Mouse (Mus musculus) cerebellum, adult 2 months (tissue): ENCODE data around the gene Ccnd1. TPM values are rescaled to one million over a fixed set of nuclear protein-coding genes. Genes with fewer than 3 reads are reported as not detected.

Experiments
- DNase-seq, 2 experiments: peaks; one replicate each; pipeline ENCODE4 v3.0.0; 2021
- H3K27ac ChIP-seq: fragments of 200-500 bp; 2 replicates; pipeline ENCODE4 v1.5.1; 2012; ENCODE audit warnings: low read length, control low read depth, inconsistent platforms; ENCODE audit not compliant: insufficient read depth
- H3K27me3 ChIP-seq: fragments of 200-500 bp; 2 replicates; pipeline ENCODE4 v1.6.1; 2012; ENCODE audit warnings: inconsistent platforms, mild to moderate bottlenecking, low read length, moderate library complexity; ENCODE audit not compliant: control insufficient read depth, insufficient read depth
- H3K4me1 ChIP-seq: fragments of 200-500 bp; 2 replicates; pipeline ENCODE4 v1.6.1; 2011; ENCODE audit warnings: low read length; ENCODE audit not compliant: control insufficient read depth, insufficient read depth
- H3K4me3 ChIP-seq: fragments of 200-500 bp; replicated peaks from 2 replicates; pipeline ENCODE3; 2011; ENCODE audit warnings: mild to moderate bottlenecking, low read depth, low read length, control low read depth; ENCODE audit not compliant: insufficient read depth
- CTCF ChIP-seq: fragments of 200-500 bp; IDR thresholded peaks from 2 replicates; pipeline ENCODE4 v1.5.1; 2011; ENCODE audit warnings: low read depth, mild to moderate bottlenecking, control low read depth, low read length, moderate library complexity, borderline replicate concordance; ENCODE audit not compliant: insufficient read depth
- POLR2A ChIP-seq: fragments of 200-500 bp; IDR thresholded peaks from 2 replicates; pipeline ENCODE4 v1.6.1; 2011; ENCODE audit warnings: low read length, control low read depth, borderline replicate concordance; ENCODE audit not compliant: insufficient read depth
- WGBS: fragments of 180-500 bp; shearing (Covaris S2); methylation state at CpG from one replicate; pipeline ENCODE4 v1.1.7; 2018; 5-methylcytosine and 5-hydroxymethylcytosine counted together
- polyA plus RNA-seq: library from polyadenylated mRNA; depleted of rRNA; stranded (reverse); fragments of >200 nt; gene quantifications from 2 replicates; pipeline ENCODE4 v1.2.3, GENCODE M21; 2012

The Ccnd1 gene
- polyA plus RNA-seq, 1 experiment, result 23.1 TPM

- 1% methylated on average over 39 of the region's 39 CpGs for WGBS
- peaks cover 3% of the 10 kb centered on the region; the same call in 1 of the 2 replicates for H3K27me3 ChIP-seq
- H3K4me3 ChIP-seq, result peak overlapping the region; percentile 87
- H3K27ac ChIP-seq, result peak overlapping the region; percentile 42
- no peak for DNase-seq
- no peak for TF ChIP-seq CTCF
- TF ChIP-seq POLR2A, result no peak
- peaks cover 27% of the 10 kb centered on the region for H3K4me1 ChIP-seq
Observed at GRCm38 (mm10) chr7:144937899-144938517, 1.7 kb downstream of the Ccnd1 start.

GRCm38 (mm10) chr7:144937490-144937889, 2.2 kb downstream of the Ccnd1 start:
- H3K4me3 ChIP-seq, result peak overlapping the region; percentile 87
- under 1% methylated on average over 20 of the region's 20 CpGs for WGBS
- H3K27me3 ChIP-seq, result peaks cover 2% of the 10 kb centered on the region; the same call in 1 of the 2 replicates
- peaks cover 23% of the 10 kb centered on the region for H3K4me1 ChIP-seq
- peak overlapping the region; percentile 42 for H3K27ac ChIP-seq
- DNase-seq, result peak; percentile 90 to 92
- TF ChIP-seq CTCF (peak; percentile 98), POLR2A (peak; percentile 72)

GRCm38 (mm10) chr7:144936311-144936880, 3.3 kb downstream of the Ccnd1 start:
- H3K4me1 ChIP-seq, result peaks cover 30% of the 10 kb centered on the region
- WGBS, result 20% methylated on average over 4 of the region's 4 CpGs

GRCm38 (mm10) chr7:144935563-144935962, 4.2 kb downstream of the Ccnd1 start:
- peak; percentile 82 to 89 for DNase-seq
- Histone ChIP-seq H3K4me3 (no peak overlapping the region), H3K4me1 (peaks cover 31% of the 10 kb centered on the region), H3K27me3 (no peaks in the 10 kb centered on the region), H3K27ac (peak overlapping the region; percentile 45)
- WGBS, result 21% methylated on average over 5 of the region's 5 CpGs
- TF ChIP-seq CTCF (peak; percentile 78), POLR2A (peak; percentile 35; the same call in 1 of the 2 replicates)

More at GRCm38 (mm10) chr7:144936311-144936880, 3.3 kb downstream of the Ccnd1 start:
- peaks cover 1% of the 10 kb centered on the region; the same call in 1 of the 2 replicates for H3K27me3 ChIP-seq
- H3K4me3 ChIP-seq, result no peak overlapping the region
- no peak for DNase-seq
- TF ChIP-seq CTCF, result no peak
- TF ChIP-seq POLR2A, result no peak
- H3K27ac ChIP-seq, result peak overlapping the region; percentile 45; the same call in 1 of the 2 replicates

- H3K4me1 ChIP-seq, result peaks cover 31% of the 10 kb centered on the region
- H3K27ac ChIP-seq, result no peak overlapping the region
- H3K27me3 ChIP-seq, result no peaks in the 10 kb centered on the region
- TF ChIP-seq POLR2A (no peak), CTCF (no peak)
- no peak for DNase-seq
- no peak overlapping the region for H3K4me3 ChIP-seq
- 44% methylated on average over 5 of the region's 5 CpGs for WGBS
Observed at GRCm38 (mm10) chr7:144934901-144935300, 4.8 kb downstream of the Ccnd1 start.

GRCm38 (mm10) chr7:144933796-144934195, 5.9 kb downstream of the Ccnd1 start:
- H3K4me3 ChIP-seq, result no peak overlapping the region
- no peak for DNase-seq
- TF ChIP-seq POLR2A (no peak), CTCF (no peak)
- no peaks in the 10 kb centered on the region for H3K27me3 ChIP-seq
- no peak overlapping the region for H3K27ac ChIP-seq
- H3K4me1 ChIP-seq, result peaks cover 40% of the 10 kb centered on the region
- 76% methylated on average over 8 of the region's 8 CpGs for WGBS

- WGBS, result 58% methylated on average over 3 of the region's 3 CpGs
- H3K4me3 ChIP-seq, result no peak overlapping the region
- H3K27ac ChIP-seq, result no peak overlapping the region
- DNase-seq, result no peak
- no peaks in the 10 kb centered on the region for H3K27me3 ChIP-seq
- TF ChIP-seq POLR2A (no peak), CTCF (no peak)
- peaks cover 43% of the 10 kb centered on the region for H3K4me1 ChIP-seq
Observed at GRCm38 (mm10) chr7:144933336-144933735, 6.4 kb downstream of the Ccnd1 start.
